Mouse (Mus musculus): ENCODE results near the gene Sacm1l.

GRCm38 (mm10) chr9:123601529-123601928 is 72.0 kb downstream of the Sacm1l start:
- TF ChIP-seq CTCF (IDR thresholded peaks at IDR 0.05) (no peak), EP300 (IDR thresholded peaks at IDR 0.05) (no peak)

All from lung, postnatal 0 days (tissue).